Comparison of ENCODE assay signal across 8 mouse cellular contexts in genomic region chr8:109948285-109948564, GRCm38 (mm10). TPM values are rescaled to one million over a fixed set of nuclear protein-coding genes. Genes with fewer than 3 reads are reported as not detected.
A peak's percentile ranks its signal among the peaks of the same experiment; 100 is the strongest.
DNase-seq lines count a peak whose midpoint lies in the region; ATAC-seq and TF ChIP-seq lines count a peak whose summit lies in the region.

No protein-coding gene starts in this region.

- no peak overlapping the region for H3K27ac ChIP-seq in kidney, embryonic 15.5 days
- H3K27ac ChIP-seq in kidney, adult 2 months (ENCODE audit: insufficient read depth, low read depth, low read length) = no peak overlapping the region
- H3K27ac ChIP-seq in embryonic facial prominence, embryonic 11.5 days (replicated peaks; ENCODE audit: low read depth, low read length) = no peak overlapping the region
- H3K27ac ChIP-seq in hindbrain, embryonic 12.5 days = no peak overlapping the region
- peak overlapping the region; percentile 27 for H3K27ac ChIP-seq in midbrain, embryonic 13.5 days

- 3% methylated on average over 19 of the region's 19 CpGs for WGBS in kidney, embryonic 15.5 days
- WGBS in kidney, adult 2 months = 29% methylated on average over 19 of the region's 19 CpGs
- WGBS in embryonic facial prominence, embryonic 11.5 days = 4% methylated on average over 19 of the region's 19 CpGs
- 7% methylated on average over 19 of the region's 19 CpGs for WGBS in hindbrain, embryonic 12.5 days
- 2% methylated on average over 19 of the region's 19 CpGs for WGBS in midbrain, embryonic 13.5 days

- peak overlapping the region; percentile 8; the same call in 1 of the 2 replicates for H3K9ac ChIP-seq in kidney, embryonic 15.5 days
- H3K9ac ChIP-seq in embryonic facial prominence, embryonic 11.5 days (replicated peaks; ENCODE audit: low read length) = peak overlapping the region; percentile 54
- peak overlapping the region; percentile 45 for H3K9ac ChIP-seq in hindbrain, embryonic 12.5 days
- H3K9ac ChIP-seq in midbrain, embryonic 13.5 days (replicated peaks) = peak overlapping the region; percentile 57

- peak overlapping the region; percentile 68 for H3K4me2 ChIP-seq in kidney, embryonic 15.5 days
- peak overlapping the region; percentile 84 for H3K4me2 ChIP-seq in embryonic facial prominence, embryonic 11.5 days (ENCODE audit: low read depth, low read length)
- peak overlapping the region; percentile 59 for H3K4me2 ChIP-seq in hindbrain, embryonic 12.5 days (replicated peaks)
- H3K4me2 ChIP-seq in midbrain, embryonic 13.5 days (replicated peaks) = peak overlapping the region; percentile 62

- H3K9me3 ChIP-seq in kidney, embryonic 15.5 days (replicated peaks) = no peaks in the 10 kb centered on the region
- no peaks in the 10 kb centered on the region for H3K9me3 ChIP-seq in embryonic facial prominence, embryonic 11.5 days (replicated peaks; ENCODE audit: control insufficient read depth, low read length)
- no peaks in the 10 kb centered on the region for H3K9me3 ChIP-seq in hindbrain, embryonic 12.5 days (replicated peaks)
- H3K9me3 ChIP-seq in midbrain, embryonic 13.5 days = no peaks in the 10 kb centered on the region

- H3K36me3 ChIP-seq in kidney, embryonic 15.5 days = 0 out of 2 replicates have a peak, but pooled peaks cover 5% of the 10 kb centered on the region
- H3K36me3 ChIP-seq in kidney, adult 2 months (ENCODE audit: control insufficient read depth, insufficient read depth, low read length) = no peaks in the 10 kb centered on the region
- H3K36me3 ChIP-seq in embryonic facial prominence, embryonic 11.5 days (replicated peaks; ENCODE audit: control insufficient read depth, insufficient read depth, low read depth, low read length) = no peaks in the 10 kb centered on the region
- H3K36me3 ChIP-seq in hindbrain, embryonic 12.5 days = no peaks in the 10 kb centered on the region
- peaks cover 11% of the 10 kb centered on the region for H3K36me3 ChIP-seq in midbrain, embryonic 13.5 days

- DNase-seq in kidney, adult 2 months = no peak
- DNase-seq in embryonic facial prominence, embryonic 11.5 days (ENCODE audit: low spot score) = no peak
- no peak for DNase-seq in adrenal gland, adult 18-20 months (ENCODE audit: low spot score in 2 of 2)
- DNase-seq in T-cell, adult 2 months (ENCODE audit: low spot score) = no peak
- no peak for DNase-seq in urinary bladder, adult 2 months (ENCODE audit: low spot score)

- H3K4me3 ChIP-seq in kidney, embryonic 15.5 days (replicated peaks) = peak overlapping the region; percentile 33
- no peak overlapping the region for H3K4me3 ChIP-seq in kidney, adult 2 months (ENCODE audit: insufficient read depth, low read depth, low read length)
- H3K4me3 ChIP-seq in embryonic facial prominence, embryonic 11.5 days (ENCODE audit: low read depth, low read length) = peak overlapping the region; percentile 33
- peak overlapping the region; percentile 35 for H3K4me3 ChIP-seq in hindbrain, embryonic 12.5 days
- H3K4me3 ChIP-seq in midbrain, embryonic 13.5 days (replicated peaks) = peak overlapping the region; percentile 39

- no peak for TF ChIP-seq CTCF in kidney, adult 2 months (conservative IDR thresholded peaks at IDR 0.05; ENCODE audit: insufficient read depth, insufficient read length, low read depth, low read length)

- TF ChIP-seq POLR2A in kidney, adult 2 months (IDR thresholded peaks at IDR 0.05; ENCODE audit: low read depth, low read length) = no peak

- no peak for ATAC-seq in kidney, embryonic 15.5 days (replicated peaks; ENCODE audit: low FRiP score)
- 0 out of 2 replicates have a peak, but pooled peaks have one; percentile 32 for ATAC-seq in embryonic facial prominence, embryonic 11.5 days (replicated peaks; ENCODE audit: insufficient number of reproducible peaks, low FRiP score, low TSS enrichment, low read depth)
- ATAC-seq in hindbrain, embryonic 12.5 days (ENCODE audit: low FRiP score) = peak; percentile 47; the same call in 1 of the 2 replicates
- ATAC-seq in midbrain, embryonic 13.5 days = peak; percentile 53

- peaks cover 38% of the 10 kb centered on the region for H3K27me3 ChIP-seq in kidney, embryonic 15.5 days
- H3K27me3 ChIP-seq in kidney, adult 2 months (replicated peaks; ENCODE audit: control insufficient read depth, insufficient read depth, low read length) = no peaks in the 10 kb centered on the region
- peaks cover 8% of the 10 kb centered on the region for H3K27me3 ChIP-seq in embryonic facial prominence, embryonic 11.5 days (ENCODE audit: control insufficient read depth, insufficient read depth, low read length)
- H3K27me3 ChIP-seq in hindbrain, embryonic 12.5 days = peaks cover 19% of the 10 kb centered on the region
- H3K27me3 ChIP-seq in midbrain, embryonic 13.5 days = 0 out of 2 replicates have a peak, but pooled peaks cover 3% of the 10 kb centered on the region

- H3K4me1 ChIP-seq in kidney, embryonic 15.5 days = peaks cover 31% of the 10 kb centered on the region
- H3K4me1 ChIP-seq in kidney, adult 2 months (ENCODE audit: control insufficient read depth, insufficient read depth, low read length) = peaks cover 20% of the 10 kb centered on the region
- H3K4me1 ChIP-seq in embryonic facial prominence, embryonic 11.5 days (ENCODE audit: control insufficient read depth, insufficient read depth, low read length) = peaks cover 4% of the 10 kb centered on the region
- H3K4me1 ChIP-seq in hindbrain, embryonic 12.5 days = peaks cover 15% of the 10 kb centered on the region
- H3K4me1 ChIP-seq in midbrain, embryonic 13.5 days (replicated peaks) = peaks cover 29% of the 10 kb centered on the region

RNA-seq across cellular contexts. Expression of gene Marveld3, which starts 13.8 kb away (rescaled TPM):
- 3.1 and 3.7 TPM in 2 replicates for polyA plus RNA-seq in kidney, embryonic 15.5 days (2015; fragmentation: Nextera tagmentation; extraction: Ambion mirVana)
- polyA plus RNA-seq in kidney, adult 2 months (2012; rRNA removed) = 10.7 and 10.8 TPM in 2 replicates
- polyA plus RNA-seq in embryonic facial prominence, embryonic 11.5 days (2014; fragmentation: Nextera tagmentation; extraction: Ambion mirVana) = 0.43 and 0.65 TPM in 2 replicates
- polyA plus RNA-seq in hindbrain, embryonic 12.5 days (2016; fragmentation: Nextera tagmentation; extraction: Ambion mirVana) = 1.3 and 2.5 TPM in 2 replicates
- 1.1 and 1.3 TPM in 2 replicates for polyA plus RNA-seq in midbrain, embryonic 13.5 days (2015; fragmentation: Nextera tagmentation; extraction: Ambion mirVana)
- total RNA-seq in adrenal gland, adult 18-20 months (2021) = under 1 TPM; 0.19 to 0.23 TPM
- polyA plus RNA-seq in urinary bladder, adult 2 months (2012; rRNA removed) = 10.2 and 10.6 TPM in 2 replicates

RNA-seq across cellular contexts. Expression of gene Tat, which starts 42.0 kb away (rescaled TPM):
- not detected in 2 replicates for polyA plus RNA-seq in kidney, embryonic 15.5 days (2015; fragmentation: Nextera tagmentation; extraction: Ambion mirVana)
- polyA plus RNA-seq in kidney, adult 2 months (2012; rRNA removed) = 0.04 TPM in 1 of 2 replicates, not detected in the other
- polyA plus RNA-seq in embryonic facial prominence, embryonic 11.5 days (2014; fragmentation: Nextera tagmentation; extraction: Ambion mirVana) = not detected in 2 replicates
- not detected in 2 replicates for polyA plus RNA-seq in hindbrain, embryonic 12.5 days (2016; fragmentation: Nextera tagmentation; extraction: Ambion mirVana)
- polyA plus RNA-seq in midbrain, embryonic 13.5 days (2015; fragmentation: Nextera tagmentation; extraction: Ambion mirVana) = not detected in 2 replicates
- 1 to 10 TPM in 1 of 2 experiments, under 1 TPM in 1; 0.13 to 1.3 TPM for total RNA-seq in adrenal gland, adult 18-20 months (2021)
- polyA plus RNA-seq in urinary bladder, adult 2 months (2012; rRNA removed) = 0.13 and 0.40 TPM in 2 replicates
